Mouse (Mus musculus) stomach, postnatal 0 days (tissue): Measurements from ENCODE around the gene Naa60. TPM values are rescaled to one million over a fixed set of nuclear protein-coding genes. Genes with fewer than 3 reads are reported as not detected.

Source experiments
- ATAC-seq: fragments of 200-750 bp; cut with Nextera tagmentation; 2 replicates; pipeline ENCODE4 v1.8.0; 2017; ENCODE audit not compliant: low FRiP score, low TSS enrichment
- DNase-seq: peaks from one replicate; pipeline ENCODE4 v3.0.0-alpha.2; 2016; ENCODE audit warnings: low spot score
- H3K27ac ChIP-seq: fragments of 300-500 bp; sonication (generic); replicated peaks from 2 replicates; pipeline ENCODE4 v1.5.1; 2014; ENCODE audit warnings: mild to moderate bottlenecking, control low read depth
- H3K27me3 ChIP-seq: fragments of 300-500 bp; sonication (generic); 2 replicates; pipeline ENCODE4 v1.6.1; 2014; ENCODE audit warnings: low read length; ENCODE audit not compliant: control insufficient read depth, insufficient read depth
- H3K36me3 ChIP-seq: fragments of 300-500 bp; sonication (generic); 2 replicates; pipeline ENCODE4 v1.6.1; 2014; ENCODE audit warnings: low read length, mixed read lengths; ENCODE audit not compliant: control insufficient read depth, insufficient read depth
- H3K4me1 ChIP-seq: fragments of 300-500 bp; sonication (generic); replicated peaks from 2 replicates; pipeline ENCODE4 v1.6.1; 2014; ENCODE audit warnings: antibody characterized with exemption; ENCODE audit not compliant: control insufficient read depth, insufficient read depth
- H3K4me2 ChIP-seq: fragments of 300-500 bp; sonication (generic); replicated peaks from 2 replicates; pipeline ENCODE4 v1.6.1; 2014; ENCODE audit warnings: low read depth, mild to moderate bottlenecking, control low read depth, moderate library complexity
- H3K4me3 ChIP-seq: fragments of 300-500 bp; sonication (generic); 2 replicates; pipeline ENCODE4 v1.5.1; 2014; ENCODE audit warnings: low read depth, low read length, control low read depth
- H3K9ac ChIP-seq: fragments of 300-500 bp; sonication (generic); 2 replicates; pipeline ENCODE4 v1.6.1; 2014; ENCODE audit warnings: mild to moderate bottlenecking, low read length, control low read depth, mixed read lengths
- H3K9me3 ChIP-seq: fragments of 300-500 bp; sonication (generic); 2 replicates; pipeline ENCODE4 v1.6.1; 2016; ENCODE audit warnings: low read length; ENCODE audit not compliant: control insufficient read depth
- CTCF ChIP-seq: IDR thresholded peaks from 2 replicates; pipeline ENCODE4 v1.5.1; 2016; ENCODE audit warnings: antibody characterized with exemption, low read depth, mild to moderate bottlenecking, moderate library complexity
- EP300 ChIP-seq: optimal IDR thresholded peaks from 2 replicates; pipeline ENCODE3; 2016; ENCODE audit warnings: antibody characterized with exemption
- WGBS: fragments of 180-500 bp; shearing (Covaris S2); extraction: QIAGEN DNeasy Blood & Tissue Kit; methylation state at CpG from one replicate; pipeline ENCODE4 v1.1.7; 2014; 5-methylcytosine and 5-hydroxymethylcytosine counted together
- polyA plus RNA-seq: library from polyadenylated mRNA; unstranded; fragments of >200 nt; fragmentation: Nextera tagmentation; extraction: Ambion mirVana; gene quantifications from 2 replicates; pipeline ENCODE4 v1.2.1, GENCODE M21; 2015

Gene Naa60
- polyA plus RNA-seq: 26.7 and 30.8 TPM in 2 replicates

GRCm38 (mm10) chr16:3872216-3873047 is at the start of gene Naa60:
TSS of gene Naa60 (plus strand) at chr16:3872375.
- H3K4me2 ChIP-seq: peak within 1 kb of the TSS; percentile 73
- no peaks in the 10 kb centered on the region for H3K9me3 ChIP-seq
- peak; percentile 99 for ATAC-seq
- no peaks in the 10 kb centered on the region for H3K4me1 ChIP-seq
- no peaks in the 10 kb centered on the region for H3K27me3 ChIP-seq
- no peak for TF ChIP-seq EP300
- TF ChIP-seq CTCF: no peak
- no peaks in the 10 kb centered on the region for H3K36me3 ChIP-seq
- peak within 1 kb of the TSS; percentile 61 for H3K27ac ChIP-seq
- peak within 1 kb of the TSS; percentile 59 for H3K4me3 ChIP-seq
- peak within 1 kb of the TSS; percentile 63 for H3K9ac ChIP-seq
- 4% methylated on average over 47 of the region's 47 CpGs for WGBS
- DNase-seq: peak; percentile 98

GRCm38 (mm10) chr16:3828021-3828420 is 44.2 kb upstream of the Naa60 start:
- no peaks in the 10 kb centered on the region for H3K9me3 ChIP-seq
- DNase-seq: no peak
- no peaks in the 10 kb centered on the region for H3K36me3 ChIP-seq
- no peak for ATAC-seq
- no peak for TF ChIP-seq EP300
- no peak for TF ChIP-seq CTCF
- H3K27ac ChIP-seq: no peak overlapping the region
- H3K4me3 ChIP-seq: no peak overlapping the region
- 44% methylated on average over 3 of the region's 3 CpGs for WGBS
- H3K4me1 ChIP-seq: no peaks in the 10 kb centered on the region
- H3K9ac ChIP-seq: no peak overlapping the region
- no peak overlapping the region for H3K4me2 ChIP-seq
- no peaks in the 10 kb centered on the region for H3K27me3 ChIP-seq

GRCm38 (mm10) chr16:3829727-3830126 is 42.4 kb upstream of the Naa60 start:
- Histone ChIP-seq H3K27ac (no peak overlapping the region), H3K9me3 (no peaks in the 10 kb centered on the region), H3K27me3 (no peaks in the 10 kb centered on the region), H3K4me3 (no peak overlapping the region), H3K36me3 (no peaks in the 10 kb centered on the region), H3K4me1 (no peaks in the 10 kb centered on the region), H3K9ac (no peak overlapping the region), H3K4me2 (no peak overlapping the region)
- DNase-seq (no peak), ATAC-seq (no peak)
- 79% methylated on average over 2 of the region's 2 CpGs for WGBS
- no peak for TF ChIP-seq EP300
- TF ChIP-seq CTCF: no peak

GRCm38 (mm10) chr16:3830588-3831109 is 41.5 kb upstream of the Naa60 start, which contains the start of gene Olfr15:
TSS of gene Olfr15 (plus strand) at chr16:3830878.
- H3K4me1 ChIP-seq: no peaks in the 10 kb centered on the region
- no peak within 1 kb of the TSS for H3K4me3 ChIP-seq
- DNase-seq (no peak), ATAC-seq (no peak)
- H3K9me3 ChIP-seq: no peaks in the 10 kb centered on the region
- no peak within 1 kb of the TSS for H3K4me2 ChIP-seq
- peak; percentile 27 for TF ChIP-seq CTCF
- TF ChIP-seq EP300: no peak
- no peaks in the 10 kb centered on the region for H3K36me3 ChIP-seq
- no peak within 1 kb of the TSS for H3K9ac ChIP-seq
- H3K27ac ChIP-seq: no peak within 1 kb of the TSS
- no peaks in the 10 kb centered on the region for H3K27me3 ChIP-seq

GRCm38 (mm10) chr16:3835461-3835860 is 36.7 kb upstream of the Naa60 start:
- no peak overlapping the region for H3K9ac ChIP-seq
- WGBS: 80% methylated on average over 2 of the region's 2 CpGs

More at GRCm38 (mm10) chr16:3835461-3835860, 36.7 kb upstream of the Naa60 start:
- no peak for DNase-seq
- Histone ChIP-seq H3K4me2 (no peak overlapping the region), H3K4me1 (no peaks in the 10 kb centered on the region), H3K36me3 (no peaks in the 10 kb centered on the region), H3K27me3 (no peaks in the 10 kb centered on the region), H3K27ac (no peak overlapping the region), H3K4me3 (no peak overlapping the region), H3K9me3 (no peaks in the 10 kb centered on the region)
- TF ChIP-seq EP300 (no peak), CTCF (no peak)
- no peak for ATAC-seq
